Mouse (Mus musculus): Measurements from ENCODE around the gene Bves.

DNA sequence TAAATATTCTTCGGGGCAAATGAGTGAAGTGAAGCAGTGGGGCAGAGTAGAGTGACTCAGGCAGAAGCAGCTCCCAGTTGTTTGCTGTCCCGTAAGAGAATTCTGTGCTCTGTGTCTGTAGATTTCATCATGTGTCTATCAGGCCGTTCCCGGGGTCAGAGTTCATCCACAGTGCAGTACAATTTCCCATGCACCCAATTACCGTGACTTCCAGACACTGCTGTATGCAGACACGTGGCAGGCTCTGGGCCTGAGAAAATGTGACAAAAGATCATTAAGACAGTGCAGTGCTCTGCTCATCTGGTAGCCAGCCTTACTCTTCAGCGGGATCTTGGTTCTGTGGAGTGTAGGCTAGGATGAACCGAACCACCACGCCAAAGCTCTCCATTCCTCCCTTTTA is 9.6 kb downstream of the Bves start:
- TF ChIP-seq CTCF (IDR thresholded peaks at IDR 0.05; ENCODE audit: low read depth, low read length) = no peak
- TF ChIP-seq POLR2AphosphoS5 (IDR thresholded peaks at IDR 0.05; ENCODE audit: insufficient replicate concordance, low read depth, low read length) = no peak

All from G1E (cell line).